Mouse (Mus musculus) stomach, postnatal 0 days (tissue): ENCODE results near the gene Uts2r.

Experiments used
- CTCF ChIP-seq: IDR thresholded peaks from 2 replicates; pipeline ENCODE4 v1.5.1; 2016; ENCODE audit warnings: antibody characterized with exemption, low read depth, mild to moderate bottlenecking, moderate library complexity
- EP300 ChIP-seq: optimal IDR thresholded peaks from 2 replicates; pipeline ENCODE3; 2016; ENCODE audit warnings: antibody characterized with exemption

GRCm38 (mm10) chr11:121159971-121160370, at the start of gene Uts2r:
- TF ChIP-seq CTCF (no peak), EP300 (no peak)
